Mouse (Mus musculus): ENCODE measurements around the gene Jakmip3.

Jakmip3 gene

GRCm38 (mm10) chr7:138948309-138948708, 7.8 kb downstream of the Jakmip3 start:
- DNase-seq: no peak

GRCm38 (mm10) chr7:138955787-138956186, 15.3 kb downstream of the Jakmip3 start:
- DNase-seq: no peak

GRCm38 (mm10) chr7:138957106-138957505, 16.6 kb downstream of the Jakmip3 start:
- no peak for DNase-seq

GRCm38 (mm10) chr7:138959747-138960146, 19.2 kb downstream of the Jakmip3 start:
- DNase-seq: no peak

- no peak for DNase-seq
Observed at GRCm38 (mm10) chr7:138963756-138964155, 23.2 kb downstream of the Jakmip3 start.

GRCm38 (mm10) chr7:138968010-138968620, 27.6 kb downstream of the Jakmip3 start:
- DNase-seq: no peak

- no peak for DNase-seq
Observed at GRCm38 (mm10) chr7:138977510-138977909, 37.0 kb downstream of the Jakmip3 start.

- DNase-seq: no peak
Observed at GRCm38 (mm10) chr7:138984576-138984975, 44.0 kb downstream of the Jakmip3 start.

- no peak for DNase-seq
Observed at GRCm38 (mm10) chr7:138989156-138989555, 48.6 kb downstream of the Jakmip3 start.

GRCm38 (mm10) chr7:139002692-139003091, 62.2 kb downstream of the Jakmip3 start:
- DNase-seq: no peak

GRCm38 (mm10) chr7:139003250-139003649, 62.7 kb downstream of the Jakmip3 start:
- DNase-seq: no peak

- no peak for DNase-seq
Observed at GRCm38 (mm10) chr7:139009786-139010502, 69.4 kb downstream of the Jakmip3 start.

GRCm38 (mm10) chr7:139011027-139011426, 70.5 kb downstream of the Jakmip3 start:
- DNase-seq: peak; percentile 20 to 43

- DNase-seq: no peak
Observed at GRCm38 (mm10) chr7:139011586-139011985, 71.1 kb downstream of the Jakmip3 start.

GRCm38 (mm10) chr7:139012767-139013369, 72.3 kb downstream of the Jakmip3 start:
- no peak for DNase-seq

GRCm38 (mm10) chr7:139015143-139015542, 74.6 kb downstream of the Jakmip3 start:
- DNase-seq: no peak

GRCm38 (mm10) chr7:139016288-139016687, 75.8 kb downstream of the Jakmip3 start:
- DNase-seq: no peak

GRCm38 (mm10) chr7:139017249-139017903, 76.8 kb downstream of the Jakmip3 start:
- no peak for DNase-seq

GRCm38 (mm10) chr7:139020884-139021283, 80.4 kb downstream of the Jakmip3 start:
- DNase-seq: peak; percentile 5 to 17

- no peak for DNase-seq
Observed at GRCm38 (mm10) chr7:139021326-139021725, 80.8 kb downstream of the Jakmip3 start.

- no peak for DNase-seq
Observed at GRCm38 (mm10) chr7:139027136-139027535, 86.6 kb downstream of the Jakmip3 start.

- DNase-seq: no peak
Observed at GRCm38 (mm10) chr7:139031215-139031614, 90.7 kb downstream of the Jakmip3 start.

- DNase-seq: no peak
Observed at GRCm38 (mm10) chr7:139063406-139063805, 122.9 kb downstream of the Jakmip3 start.

Data from thymus, postnatal 36 days (tissue).